Mouse (Mus musculus) testis, adult 2 months (tissue): ENCODE measurements around the gene 2410015M20Rik. TPM values are rescaled to one million over a fixed set of nuclear protein-coding genes. Genes with fewer than 3 reads are reported as not detected.

Source experiments
- H3K27ac ChIP-seq: fragments of 200-500 bp; 2 replicates; pipeline ENCODE4 v1.5.1; 2012; ENCODE audit warnings: low read depth, low read length; ENCODE audit not compliant: control insufficient read depth, insufficient read depth
- H3K27me3 ChIP-seq: fragments of 200-500 bp; 2 replicates; pipeline ENCODE4 v1.6.1; 2012; ENCODE audit warnings: mild to moderate bottlenecking, low read length, moderate library complexity; ENCODE audit not compliant: control insufficient read depth, insufficient read depth
- H3K36me3 ChIP-seq: fragments of 200-500 bp; 2 replicates; pipeline ENCODE4 v1.6.1; 2012; ENCODE audit warnings: mild to moderate bottlenecking, low read length; ENCODE audit not compliant: control insufficient read depth, insufficient read depth
- H3K4me1 ChIP-seq: fragments of 200-500 bp; 2 replicates; pipeline ENCODE4 v1.6.1; 2012; ENCODE audit warnings: low read length; ENCODE audit not compliant: control insufficient read depth, insufficient read depth
- H3K4me3 ChIP-seq: fragments of 200-500 bp; 2 replicates; pipeline ENCODE4 v1.5.1; 2012; ENCODE audit warnings: low read depth, mild to moderate bottlenecking, low read length, moderate library complexity, mixed read lengths; ENCODE audit not compliant: control insufficient read depth
- CTCF ChIP-seq: fragments of 200-500 bp; IDR thresholded peaks from 2 replicates; pipeline ENCODE4 v1.5.1; 2012; ENCODE audit warnings: low read depth, mild to moderate bottlenecking, inconsistent platforms, low read length, moderate library complexity; ENCODE audit not compliant: control insufficient read depth, insufficient read depth, insufficient replicate concordance
- POLR2A ChIP-seq: fragments of 200-500 bp; IDR thresholded peaks from 2 replicates; pipeline ENCODE4 v1.6.1; 2012; ENCODE audit warnings: low read depth, mild to moderate bottlenecking, inconsistent platforms, low read length, moderate library complexity; ENCODE audit not compliant: control insufficient read depth
- polyA plus RNA-seq: library from polyadenylated mRNA; depleted of rRNA; stranded (reverse); fragments of >200 nt; gene quantifications from 2 replicates; pipeline ENCODE4 v1.2.3, GENCODE M21; 2012

2410015M20Rik gene
- polyA plus RNA-seq, 1 experiment, result 274 TPM

GRCm38 (mm10) chr17:56603186-56604069, 6.1 kb downstream of the 2410015M20Rik start:
- no peak for TF ChIP-seq POLR2A
- TF ChIP-seq CTCF, result no peak
- Histone ChIP-seq H3K27me3 (no peaks in the 10 kb centered on the region), H3K4me3 (no peak overlapping the region), H3K27ac (no peak overlapping the region), H3K36me3 (no peaks in the 10 kb centered on the region; the same call in none of the 2 replicates), H3K4me1 (no peaks in the 10 kb centered on the region)

- Histone ChIP-seq H3K36me3 (peaks cover 4% of the 10 kb centered on the region), H3K4me1 (no peaks in the 10 kb centered on the region; the same call in 1 of the 2 replicates), H3K27me3 (no peaks in the 10 kb centered on the region), H3K4me3 (no peak overlapping the region), H3K27ac (no peak overlapping the region)
- no peak for TF ChIP-seq CTCF
Observed at GRCm38 (mm10) chr17:56593527-56594271, 15.9 kb downstream of the 2410015M20Rik start.

GRCm38 (mm10) chr17:56592553-56592952, 17.0 kb downstream of the 2410015M20Rik start:
- Histone ChIP-seq H3K27ac (no peak overlapping the region), H3K4me3 (no peak overlapping the region), H3K4me1 (no peaks in the 10 kb centered on the region; the same call in 1 of the 2 replicates), H3K27me3 (no peaks in the 10 kb centered on the region), H3K36me3 (peaks cover 7% of the 10 kb centered on the region)
- TF ChIP-seq POLR2A (no peak), CTCF (no peak)

- Histone ChIP-seq H3K27me3 (no peaks in the 10 kb centered on the region), H3K4me3 (no peak overlapping the region), H3K4me1 (no peaks in the 10 kb centered on the region; the same call in 1 of the 2 replicates), H3K36me3 (peaks cover 9% of the 10 kb centered on the region), H3K27ac (peak overlapping the region; percentile 11; the same call in 1 of the 2 replicates)
- TF ChIP-seq CTCF, result no peak
- TF ChIP-seq POLR2A, result no peak
Observed at GRCm38 (mm10) chr17:56588921-56589320, 20.6 kb downstream of the 2410015M20Rik start.

DNA sequence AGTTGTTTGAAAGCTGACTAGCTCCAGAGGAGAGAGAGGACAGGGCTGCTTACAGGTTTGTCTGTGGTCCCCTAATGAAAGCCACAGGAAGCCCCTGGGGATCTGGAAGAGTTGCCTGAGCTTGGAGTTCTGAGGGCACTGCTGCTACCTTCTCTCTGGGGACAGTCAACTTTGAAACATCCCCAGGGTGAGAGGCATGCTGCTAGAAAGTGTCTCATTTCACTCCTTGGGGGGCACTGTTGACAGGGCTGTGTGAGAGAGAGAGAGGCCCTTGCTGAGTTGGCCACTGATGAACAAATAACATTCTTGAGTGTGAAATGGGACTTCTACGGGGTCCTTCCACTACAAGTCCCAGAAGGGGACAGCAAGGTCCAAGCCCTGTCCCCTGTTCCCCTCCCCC, 21.8 kb downstream of the 2410015M20Rik start:
- Histone ChIP-seq H3K27me3 (no peaks in the 10 kb centered on the region), H3K36me3 (peaks cover 9% of the 10 kb centered on the region), H3K27ac (no peak overlapping the region), H3K4me3 (no peak overlapping the region), H3K4me1 (peaks cover 7% of the 10 kb centered on the region)
- TF ChIP-seq CTCF, result no peak
- TF ChIP-seq POLR2A, result no peak

DNA sequence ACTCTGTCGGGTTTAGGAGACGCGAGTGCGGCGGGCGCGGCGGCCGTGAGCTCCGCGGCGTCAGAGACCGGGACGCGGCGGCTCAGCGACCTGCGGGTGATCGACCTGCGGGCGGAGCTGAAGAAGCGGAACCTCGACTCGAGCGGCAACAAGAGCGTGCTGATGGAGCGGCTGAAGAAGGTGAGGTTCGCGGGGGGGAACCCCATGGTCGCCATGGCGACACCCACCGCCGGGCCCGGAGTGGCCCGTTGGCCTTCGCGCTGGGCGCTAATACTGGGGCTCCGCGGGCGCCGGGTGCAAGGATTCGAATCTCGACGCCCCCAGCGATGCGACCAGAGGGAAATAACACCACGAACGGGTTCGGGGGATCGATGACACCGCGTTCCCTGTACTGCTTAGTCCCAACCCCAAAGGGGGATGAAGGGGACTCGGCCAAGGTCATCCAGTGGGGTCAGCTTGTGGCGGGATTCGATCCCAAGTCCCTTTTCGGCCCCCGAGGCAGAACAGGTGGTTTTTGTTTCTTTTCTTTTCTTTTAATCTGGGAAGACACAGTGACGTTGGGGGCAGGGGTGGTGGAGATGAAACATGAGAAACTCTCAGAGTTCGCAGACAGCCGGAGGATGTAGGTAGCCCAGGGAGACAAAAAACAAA, 24.3 kb downstream of the 2410015M20Rik start:
- TF ChIP-seq POLR2A, result no peak
- no peak for TF ChIP-seq CTCF
- H3K36me3 ChIP-seq, result peaks cover 11% of the 10 kb centered on the region
- no peaks in the 10 kb centered on the region for H3K27me3 ChIP-seq
- peak overlapping the region; percentile 99 for H3K4me3 ChIP-seq
- peaks cover 11% of the 10 kb centered on the region for H3K4me1 ChIP-seq
- peak overlapping the region; percentile 99 for H3K27ac ChIP-seq
